Mouse (Mus musculus): ENCODE data around the gene Vmn2r63.
"Not testable (repeated sequence)": the region's sequence is repeated elsewhere in the genome, so short reads cannot be mapped to it uniquely, and the experiment has no call there.

Vmn2r63 gene

GRCm38 (mm10) chr7:42933722-42934121, at the start of gene Vmn2r63:
Vmn2r63 (minus strand) TSS chr7:42933822.
- DNase-seq (ENCODE audit: low spot score) = not testable (repeated sequence)

- no peak for DNase-seq (ENCODE audit: low spot score)
Observed at GRCm38 (mm10) chr7:42980739-42981138, 47.1 kb upstream of the Vmn2r63 start.

DNA sequence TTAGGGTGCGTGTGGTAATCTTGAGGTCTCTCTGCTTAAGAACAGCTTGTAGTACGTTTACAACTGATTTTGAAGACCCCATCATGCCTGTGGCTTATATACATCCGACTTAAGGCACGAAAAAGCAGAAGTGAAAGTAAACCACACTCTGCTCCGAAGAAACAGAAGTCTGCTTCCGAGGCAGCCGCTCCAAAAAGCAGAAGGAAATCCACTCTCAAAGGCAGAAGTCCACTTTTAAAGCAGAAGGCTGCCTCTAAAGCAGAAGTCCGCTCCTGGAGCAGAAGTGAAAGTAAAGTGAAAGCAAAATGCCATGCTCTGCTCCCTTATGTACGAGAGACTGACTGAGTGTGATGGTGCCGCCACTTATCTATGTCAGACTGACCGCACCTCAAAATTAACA, 46.5 kb upstream of the Vmn2r63 start:
- DNase-seq (ENCODE audit: low spot score) = peak; percentile 2

DNA sequence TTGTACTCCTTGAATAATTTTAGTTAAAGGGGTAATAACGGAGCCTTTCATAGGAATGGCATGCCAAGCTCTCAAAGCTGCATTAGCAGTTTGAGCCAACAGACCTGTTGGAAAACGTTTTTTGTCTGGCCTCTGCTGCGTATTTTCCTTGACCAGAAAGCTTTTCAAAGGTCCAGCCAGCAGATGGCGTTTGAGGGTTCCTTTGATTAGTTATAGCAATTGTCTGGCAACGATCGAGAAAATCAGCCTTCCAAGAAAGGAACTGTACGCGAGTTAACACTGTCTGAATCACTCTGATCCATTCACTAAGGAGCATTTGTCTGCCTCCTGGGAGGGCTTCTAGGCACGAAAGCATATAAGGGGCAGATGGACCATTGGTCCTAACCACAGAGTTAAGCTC, 31.6 kb upstream of the Vmn2r63 start:
- DNase-seq (ENCODE audit: low spot score) = no peak

- not testable (repeated sequence) for DNase-seq (ENCODE audit: low spot score)
Observed at GRCm38 (mm10) chr7:42898067-42898466, 35.6 kb downstream of the Vmn2r63 start.

- no peak for DNase-seq (ENCODE audit: low spot score)
Observed at GRCm38 (mm10) chr7:42878090-42878489, 55.5 kb downstream of the Vmn2r63 start.

DNA sequence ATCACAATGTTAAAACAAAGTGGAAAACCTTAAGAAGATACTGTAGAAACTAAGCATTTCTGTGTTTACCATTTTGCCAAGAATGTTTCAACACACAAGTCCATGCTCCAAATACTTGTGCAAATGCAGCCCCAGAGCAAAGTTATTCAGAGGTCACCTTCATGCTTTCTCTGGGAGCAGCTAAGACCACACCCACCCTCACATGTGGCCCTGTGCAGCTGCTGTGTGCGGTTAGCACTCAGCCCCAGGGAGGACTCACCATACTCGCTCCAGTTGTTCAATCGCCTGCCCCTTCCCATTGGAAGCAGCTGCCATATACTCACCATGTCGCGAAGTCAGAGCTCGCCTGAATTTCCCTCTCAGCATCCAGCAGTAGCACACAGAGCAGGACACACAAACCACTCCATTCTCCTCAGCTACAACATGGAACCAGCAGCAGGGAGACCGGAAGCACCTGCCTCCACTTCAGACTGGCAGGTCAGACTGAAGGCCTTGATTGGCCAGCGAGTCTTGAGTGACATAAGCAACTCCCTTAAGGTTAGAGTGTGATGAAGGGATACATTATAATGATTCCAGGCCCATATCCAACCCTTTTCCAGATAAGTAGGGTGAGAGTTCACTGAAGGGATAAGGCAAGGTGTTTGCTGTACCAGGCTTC, 66.7 kb downstream of the Vmn2r63 start, which contains the start of gene Gm2381:
TSS of gene Gm2381 (minus strand) at position 434 of the 658 bp plus-strand sequence.
- not testable (repeated sequence) for DNase-seq (ENCODE audit: low spot score)

Data from layer of hippocampus, adult 11-12 months (tissue).